ENCODE assay signal across 8 mouse cellular contexts in the genomic region with DNA sequence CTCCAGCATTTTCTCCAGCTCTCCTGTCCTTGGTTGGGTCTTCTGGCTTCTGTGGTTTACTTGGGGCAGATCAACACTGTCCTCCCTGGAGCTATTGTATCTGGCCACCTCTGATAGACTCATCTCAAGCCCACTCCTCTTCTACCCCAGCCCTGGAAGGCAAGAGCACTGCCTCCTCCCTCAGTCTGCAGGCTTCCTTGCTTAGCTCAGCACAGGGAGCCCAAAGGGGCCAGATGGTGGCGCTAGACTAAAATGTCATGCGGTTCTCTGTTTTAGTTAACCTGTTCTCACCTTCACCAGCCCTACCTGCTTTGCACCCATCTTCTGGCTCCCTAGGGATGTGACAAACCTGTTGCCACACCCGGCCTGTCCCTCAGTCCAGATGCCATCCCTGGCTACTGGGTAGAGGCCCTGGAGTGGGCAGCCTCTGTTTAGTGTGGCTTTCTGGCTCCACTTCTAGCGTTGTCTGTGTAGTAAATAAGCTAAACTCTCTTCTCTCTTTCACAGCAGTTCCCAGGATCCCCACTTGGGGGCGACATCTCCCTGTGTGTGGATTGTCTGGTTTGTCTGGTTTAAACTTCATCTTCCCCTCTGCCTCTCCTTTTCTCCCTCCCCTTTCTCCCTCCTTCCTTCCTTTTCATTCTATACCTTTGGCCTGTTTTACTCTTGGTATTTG. TPM values are rescaled to one million over a fixed set of nuclear protein-coding genes. Genes with fewer than 3 reads are reported as not detected.
DNase-seq lines count a peak whose midpoint lies in the region; ATAC-seq and TF ChIP-seq lines count a peak whose summit lies in the region.

No protein-coding gene starts in this region.

- no peaks in the 10 kb centered on the region for H3K36me3 ChIP-seq in ES-Bruce4 (ENCODE audit: control insufficient read depth, insufficient read depth, low read length, poor library complexity, severe bottlenecking)
- H3K36me3 ChIP-seq in liver, embryonic 14.5 days (replicated peaks; ENCODE audit: control insufficient read depth, insufficient read depth, low read depth), result no peaks in the 10 kb centered on the region

- peak; percentile 57; the same call in 1 of the 2 replicates for ATAC-seq in frontal cortex, adult (ENCODE audit: low TSS enrichment)
- ATAC-seq in liver, embryonic 14.5 days (ENCODE audit: insufficient read depth), result no peak

- peak; percentile 17 for DNase-seq in 3134 (ENCODE audit: extremely low read depth, insufficient read length, low spot score)
- DNase-seq in cerebellum, adult 2 months, result peak; percentile 52 to 77
- DNase-seq in kidney, adult 9 months, result peak; percentile 79
- DNase-seq in liver, embryonic 14.5 days (ENCODE audit: low read depth in 3 of 3, low spot score in 3 of 3), result no peak
- DNase-seq in retina, embryonic 14.5 days (ENCODE audit: low spot score), result peak; percentile 86
- DNase-seq in urinary bladder, postnatal 36 days (ENCODE audit: low spot score in 2 of 2), result peak; percentile 60 to 66

- H3K27ac ChIP-seq in ES-Bruce4 (ENCODE audit: insufficient read depth, low read length), result no peak overlapping the region
- no peak overlapping the region for H3K27ac ChIP-seq in cerebellum, adult 2 months (ENCODE audit: insufficient read depth, low read length)
- H3K27ac ChIP-seq in liver, embryonic 14.5 days, result no peak overlapping the region

- 12% methylated on average over 5 of the region's 5 CpGs for WGBS in cerebellum, adult 2 months
- WGBS in liver, embryonic 14.5 days (ENCODE audit: insufficient replicate concordance), result 7% methylated on average over 5 of the region's 5 CpGs

- TF ChIP-seq EP300 in ES-Bruce4 (IDR thresholded peaks at IDR 0.05; ENCODE audit: insufficient read depth, low read depth, low read length), result no peak
- no peak for TF ChIP-seq EP300 in liver, embryonic 14.5 days (IDR thresholded peaks at IDR 0.05; ENCODE audit: low read depth)

- peak; percentile 41 for TF ChIP-seq CTCF in ES-Bruce4 (IDR thresholded peaks at IDR 0.05; ENCODE audit: low read depth, low read length)
- TF ChIP-seq CTCF in cerebellum, adult 2 months (IDR thresholded peaks at IDR 0.05; ENCODE audit: borderline replicate concordance, insufficient read depth, low read depth, low read length), result peak; percentile 78
- peak; percentile 73 for TF ChIP-seq CTCF in liver, embryonic 14.5 days (IDR thresholded peaks at IDR 0.05; ENCODE audit: low read depth)

- no peaks in the 10 kb centered on the region for H3K27me3 ChIP-seq in ES-Bruce4 (ENCODE audit: control insufficient read depth, insufficient read depth, low read length, poor library complexity, severe bottlenecking)
- no peaks in the 10 kb centered on the region; the same call in 1 of the 2 replicates for H3K27me3 ChIP-seq in cerebellum, adult 2 months (ENCODE audit: control insufficient read depth, insufficient read depth, low read length)
- no peaks in the 10 kb centered on the region for H3K27me3 ChIP-seq in liver, embryonic 14.5 days (ENCODE audit: control insufficient read depth, insufficient read depth, low read length)

- no peak overlapping the region for H3K9ac ChIP-seq in ES-Bruce4 (ENCODE audit: low read depth, poor library complexity, severe bottlenecking)
- no peak overlapping the region for H3K9ac ChIP-seq in liver, embryonic 14.5 days (replicated peaks)

- no peak for TF ChIP-seq POLR2A in ES-Bruce4 (IDR thresholded peaks at IDR 0.05; ENCODE audit: insufficient read depth, low read length)
- TF ChIP-seq POLR2A in cerebellum, adult 2 months (IDR thresholded peaks at IDR 0.05; ENCODE audit: borderline replicate concordance, insufficient read depth, low read length), result no peak

- no peak overlapping the region for H3K4me3 ChIP-seq in ES-Bruce4 (ENCODE audit: low read depth, low read length)
- no peak overlapping the region for H3K4me3 ChIP-seq in cerebellum, adult 2 months (replicated peaks; ENCODE audit: insufficient read depth, low read depth, low read length)
- H3K4me3 ChIP-seq in liver, embryonic 14.5 days (ENCODE audit: insufficient read depth in 1 of 2, low read depth in 2 of 2, low read length in 2 of 2), result no peak overlapping the region

- H3K4me1 ChIP-seq in ES-Bruce4 (ENCODE audit: control insufficient read depth, insufficient read depth, low read length), result no peaks in the 10 kb centered on the region
- H3K4me1 ChIP-seq in cerebellum, adult 2 months (ENCODE audit: control insufficient read depth, insufficient read depth, low read length), result no peaks in the 10 kb centered on the region
- H3K4me1 ChIP-seq in liver, embryonic 14.5 days (replicated peaks; ENCODE audit: control insufficient read depth in 2 of 2, insufficient read depth in 2 of 2, low read length in 1 of 2), result no peaks in the 10 kb centered on the region

- no peaks in the 10 kb centered on the region for H3K9me3 ChIP-seq in ES-Bruce4 (replicated peaks; ENCODE audit: control insufficient read depth, insufficient read depth, low read length, poor library complexity, severe bottlenecking)
- H3K9me3 ChIP-seq in liver, embryonic 14.5 days (ENCODE audit: control insufficient read depth, low read length), result no peaks in the 10 kb centered on the region

- no peak overlapping the region for H3K4me2 ChIP-seq in liver, embryonic 14.5 days (ENCODE audit: low read depth)

RNA-seq across cellular contexts. Expression of gene Gprc5b, which starts 16.0 kb away (rescaled TPM):
- polyA plus RNA-seq in ES-Bruce4 (2011; ENCODE audit: insufficient read depth, insufficient read length, low read depth, missing spikeins), result 14.6 and 15.7 TPM in 2 replicates
- 339 and 347 TPM in 2 replicates for polyA plus RNA-seq in cerebellum, adult 2 months (2012; rRNA removed)
- polyA plus RNA-seq in liver, embryonic 14.5 days (2012; rRNA removed), result 0.47 and 0.76 TPM in 2 replicates
- polyA plus RNA-seq in liver, embryonic 14.5 days (2014; fragmentation: Nextera tagmentation; extraction: Ambion mirVana), result 0.30 and 0.58 TPM in 2 replicates

Comparison
In these comparisons a context has a peak if more than half of its experiments do, and no peak if none do; other contexts are left out.
1. DNase-seq: peak in 3134 (single experiment), cerebellum, adult 2 months (2 of 2), kidney, adult 9 months (single experiment), retina, embryonic 14.5 days (single experiment) and urinary bladder, postnatal 36 days (2 of 2); none in liver, embryonic 14.5 days (0 of 3).
2. RNA of gene Gprc5b, which starts 16.0 kb away (polyA plus RNA-seq): 339 to 347 TPM in cerebellum, adult 2 months; 14.6 to 15.7 TPM in ES-Bruce4 and 0.30 to 0.76 TPM in liver, embryonic 14.5 days; every median in the first group is over 10 times any median in the second.
3. Peak in every context shown above with its lines, with median percentiles within 50 percentile points of each other: CTCF ChIP-seq.